Mouse (Mus musculus) c-Kit-negative CD71-positive TER-119-positive erythroid progenitor cells, embryonic 14.5 days (primary cell): ENCODE data around the gene Adcy10.

Source experiments
- DNase-seq: peaks from one replicate; pipeline ENCODE4 v3.0.0-alpha.2; 2013; ENCODE audit warnings: low read depth, low spot score

Adcy10 gene

GRCm38 (mm10) chr1:165536079-165536675 is 51.2 kb downstream of the Adcy10 start:
- no peak for DNase-seq

- DNase-seq = no peak
Measured at GRCm38 (mm10) chr1:165537241-165537807, 52.3 kb downstream of the Adcy10 start.

DNA sequence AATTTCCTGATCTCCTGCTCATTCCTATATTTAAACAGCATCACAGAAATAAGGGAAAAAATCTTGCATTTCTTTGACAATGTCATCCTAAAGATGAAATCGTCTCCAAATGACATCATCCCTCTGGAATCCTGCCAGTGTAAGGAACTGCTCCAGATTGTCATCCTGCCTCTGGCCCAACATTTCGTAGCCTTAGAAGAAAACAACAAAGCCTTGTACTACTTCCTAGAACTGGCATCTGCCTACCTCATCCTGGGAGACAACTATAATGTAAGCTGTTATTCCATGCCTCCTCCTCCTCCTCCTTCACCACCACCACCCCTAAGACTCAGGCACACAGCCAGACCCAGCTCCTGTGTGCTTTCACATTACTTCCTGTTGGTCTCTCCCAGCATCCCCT is 71.7 kb downstream of the Adcy10 start:
- no peak for DNase-seq

DNA sequence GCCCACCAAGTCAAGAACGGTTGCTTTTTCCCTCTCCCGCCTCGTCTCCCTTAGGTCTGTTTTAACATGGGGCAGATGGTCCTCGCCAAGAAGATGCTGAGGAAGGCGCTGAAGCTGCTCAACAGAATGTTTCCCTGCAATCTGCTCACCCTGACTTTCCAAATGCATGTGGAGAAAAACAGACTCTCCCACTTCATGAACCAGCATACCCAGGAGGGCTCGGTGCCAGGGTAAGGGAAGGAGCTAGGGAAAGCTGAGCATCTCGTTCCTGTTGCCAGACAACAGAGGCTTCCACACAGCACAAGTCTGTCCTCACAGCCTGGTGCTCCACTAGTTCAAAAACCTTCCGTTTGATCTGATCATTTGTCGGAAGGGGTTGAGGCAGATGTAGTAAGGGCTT is 74.1 kb downstream of the Adcy10 start:
- DNase-seq = no peak

- no peak for DNase-seq
Measured at GRCm38 (mm10) chr1:165565283-165565682, 80.3 kb downstream of the Adcy10 start.

DNA sequence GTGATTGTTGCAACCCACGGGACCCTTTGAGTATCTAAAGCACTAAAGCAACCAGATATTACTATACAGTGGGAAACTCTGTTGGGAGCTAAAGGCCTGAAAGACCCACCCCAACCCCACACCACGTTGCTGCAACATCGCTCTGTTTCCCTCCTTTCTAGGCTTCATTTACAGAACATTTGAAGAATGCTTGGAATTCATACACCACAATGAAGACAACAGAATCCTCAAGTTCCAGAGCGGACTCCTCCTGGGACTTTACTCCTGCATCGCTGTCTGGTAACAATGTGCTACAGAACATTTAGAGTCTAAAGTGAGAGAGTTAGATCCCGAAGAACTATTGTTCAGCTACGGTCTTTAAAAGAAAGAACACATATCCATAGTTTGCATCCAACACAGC is 82.5 kb downstream of the Adcy10 start:
- no peak for DNase-seq

GRCm38 (mm10) chr1:165576005-165576404 is 91.0 kb downstream of the Adcy10 start:
- no peak for DNase-seq

- DNase-seq = no peak
Measured at GRCm38 (mm10) chr1:165576459-165577112, 91.6 kb downstream of the Adcy10 start.

- peak; percentile 15 for DNase-seq
Measured at GRCm38 (mm10) chr1:165579332-165579731, 94.3 kb downstream of the Adcy10 start.

DNA sequence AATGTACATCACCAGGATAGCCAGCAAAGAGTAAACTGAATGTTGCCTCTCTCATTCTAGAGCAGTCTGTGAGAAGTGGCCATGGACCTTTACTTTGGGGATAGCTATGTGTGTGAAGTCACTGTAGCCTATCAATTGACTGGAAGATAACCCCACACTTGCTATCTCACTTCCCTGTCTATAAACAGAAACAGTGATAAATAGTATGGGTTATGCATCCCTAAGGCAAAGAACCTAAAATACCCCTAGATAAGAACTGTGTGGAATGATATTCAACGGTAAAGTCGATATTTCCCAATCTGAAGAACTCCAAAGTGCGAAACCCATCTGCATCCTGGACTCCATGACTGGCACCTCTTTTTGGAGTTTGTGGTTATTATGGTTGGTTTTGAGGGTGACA is 96.3 kb downstream of the Adcy10 start:
- no peak for DNase-seq

DNA sequence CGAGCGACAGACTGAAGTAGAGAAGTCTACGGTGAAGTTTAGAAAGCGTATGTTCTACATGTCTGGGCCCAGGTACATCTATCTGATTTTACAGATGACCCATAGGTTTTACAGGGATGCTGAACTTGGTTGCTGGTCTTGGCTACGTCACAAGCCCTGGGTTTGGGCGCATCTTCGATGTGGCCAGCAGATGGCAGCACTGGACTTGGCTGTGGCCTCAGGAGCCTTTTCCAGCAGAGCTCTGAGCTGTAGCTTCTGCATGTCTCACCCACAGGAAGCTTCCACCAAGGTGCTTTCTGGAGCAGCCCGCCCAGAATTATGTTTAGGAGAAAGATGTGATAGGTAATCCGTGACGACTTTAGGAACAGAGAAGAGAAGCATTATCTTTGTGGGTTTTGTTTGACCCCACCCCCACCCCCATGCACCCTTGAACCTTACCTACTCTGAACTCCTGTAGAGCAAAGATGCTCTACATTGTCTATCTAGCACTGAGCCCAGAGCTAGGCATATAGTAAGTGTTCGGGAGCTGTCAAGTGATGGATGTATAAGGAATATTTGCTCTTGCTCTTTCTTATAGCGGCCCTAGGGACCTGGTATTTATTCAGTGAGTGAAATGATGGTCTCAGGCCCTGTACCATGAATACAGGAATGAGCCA is 98.7 kb downstream of the Adcy10 start:
- DNase-seq = peak; percentile 56

DNA sequence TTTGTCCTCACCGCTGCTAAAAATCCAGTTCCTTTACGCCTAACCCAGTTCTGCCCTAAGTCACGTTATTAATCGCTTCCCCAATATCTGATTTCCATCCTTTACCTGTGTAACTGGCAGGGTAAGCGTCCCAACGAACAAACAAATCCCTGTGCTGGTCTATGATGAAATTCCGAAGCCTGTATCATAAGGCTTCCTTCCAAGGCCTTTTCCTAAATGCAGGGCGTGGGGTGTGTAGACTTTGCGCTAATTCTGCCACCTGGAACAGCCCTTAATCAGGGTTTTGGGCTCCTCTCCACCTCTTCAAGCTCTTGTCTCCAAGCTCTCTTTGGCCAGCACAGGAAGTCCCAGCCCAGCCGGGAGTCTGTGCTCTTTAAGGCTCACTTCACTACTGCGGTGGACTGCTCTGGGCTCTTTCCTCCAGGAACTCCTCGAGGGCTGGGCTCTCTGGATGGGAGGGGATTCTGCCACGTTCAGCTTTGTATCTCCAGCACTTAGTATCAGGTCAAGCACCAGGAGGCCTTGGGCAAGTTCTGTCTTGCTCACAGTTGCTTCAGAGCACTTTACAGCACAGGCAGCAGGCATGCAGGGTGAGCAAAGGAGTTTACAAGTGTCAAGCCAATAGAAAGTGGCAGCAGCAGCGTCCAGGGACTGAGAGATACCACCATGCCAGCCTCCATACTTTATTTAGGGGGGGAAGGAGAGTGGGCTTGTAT is 100.6 kb downstream of the Adcy10 start:
- no peak for DNase-seq

- no peak for DNase-seq
Measured at GRCm38 (mm10) chr1:165586366-165586765, 101.4 kb downstream of the Adcy10 start.

DNA sequence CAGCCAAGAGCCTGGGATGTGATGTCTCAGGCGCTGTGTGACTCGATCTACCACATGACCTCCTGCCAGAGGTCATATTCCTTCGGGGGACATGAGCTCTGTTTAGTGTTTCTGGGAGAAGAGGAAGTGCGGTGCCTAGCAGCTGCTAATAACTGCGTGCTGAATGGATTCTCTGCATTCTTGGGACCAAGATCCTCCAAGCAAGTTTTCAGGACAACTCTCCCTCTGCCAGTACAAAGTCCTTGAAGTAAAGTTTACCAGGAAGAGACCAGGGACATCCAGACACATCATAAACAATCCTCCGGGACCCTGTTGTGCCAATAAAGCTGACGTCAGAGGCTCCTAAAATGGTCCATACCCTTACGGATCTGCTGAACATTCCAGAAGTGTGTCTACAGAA is 102.9 kb downstream of the Adcy10 start:
- DNase-seq = no peak

GRCm38 (mm10) chr1:165589280-165590048 is 104.5 kb downstream of the Adcy10 start:
- no peak for DNase-seq

DNA sequence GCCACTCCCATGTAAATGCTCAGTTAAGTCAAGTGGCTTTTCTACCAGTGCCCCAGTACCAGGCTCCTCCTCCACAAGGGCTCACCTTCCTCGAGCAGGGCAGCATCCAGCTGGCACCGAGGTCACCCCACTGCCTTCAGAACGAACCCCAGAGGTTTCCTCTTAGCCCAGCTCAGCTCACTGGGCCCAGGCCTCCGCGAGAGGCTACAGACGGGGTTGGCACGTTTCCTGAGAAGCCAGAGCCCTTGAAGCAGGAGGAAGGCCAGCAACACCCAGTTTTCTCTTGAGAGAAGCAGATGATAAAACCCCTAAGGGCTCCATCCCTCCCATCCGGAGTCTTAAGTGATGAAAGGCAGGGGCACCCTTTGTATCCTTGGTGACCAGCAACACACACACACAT is 105.8 kb downstream of the Adcy10 start:
- no peak for DNase-seq

DNA sequence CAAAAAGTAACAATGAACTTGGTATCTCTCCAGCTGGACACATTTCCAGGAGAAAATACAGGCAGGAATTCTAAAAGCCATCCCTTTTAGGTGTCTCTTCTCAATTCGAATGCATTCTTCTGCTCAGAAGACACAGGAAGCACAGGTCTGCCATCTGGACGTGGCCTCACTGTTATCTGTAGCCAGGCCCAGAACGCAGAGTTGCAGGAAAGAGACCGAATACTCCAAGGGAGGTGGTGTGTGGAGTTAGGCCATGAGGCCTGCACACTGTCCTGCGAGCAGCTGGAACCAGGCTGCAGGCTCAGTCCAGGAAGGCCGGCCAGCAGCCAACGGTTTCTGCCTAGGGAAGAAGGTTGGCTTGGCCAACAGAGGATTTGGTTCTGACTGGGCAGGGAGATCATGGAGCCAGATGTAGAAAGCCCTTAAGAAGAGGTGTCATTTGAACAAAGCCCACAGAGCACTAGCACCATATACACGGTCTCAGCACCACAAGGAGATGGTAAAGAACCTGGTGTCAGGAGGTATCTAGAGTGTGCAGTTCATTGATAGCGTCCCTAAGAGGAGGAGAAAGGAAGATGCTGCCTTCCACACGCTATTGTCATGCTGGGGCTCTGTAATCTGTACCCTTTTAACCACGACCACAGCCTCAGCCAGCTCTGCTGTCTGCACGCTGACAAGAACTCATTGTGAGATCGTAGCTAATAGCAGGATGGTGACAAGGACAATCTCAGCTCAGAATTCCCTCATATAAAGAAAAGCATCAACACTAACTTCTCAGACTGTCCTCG is 107.5 kb downstream of the Adcy10 start:
- DNase-seq = no peak

GRCm38 (mm10) chr1:165594699-165595421 is 109.9 kb downstream of the Adcy10 start:
- no peak for DNase-seq

- DNase-seq = no peak
Measured at GRCm38 (mm10) chr1:165601775-165602280, 116.8 kb downstream of the Adcy10 start.

- no peak for DNase-seq
Measured at GRCm38 (mm10) chr1:165603218-165603617, 118.2 kb downstream of the Adcy10 start.
